Mouse (Mus musculus): ENCODE data around the gene Gm10234.

- TF ChIP-seq CTCF (IDR thresholded peaks at IDR 0.05; ENCODE audit: control insufficient read depth, insufficient read depth, insufficient read length) (no peak), USF1 (IDR thresholded peaks at IDR 0.05; ENCODE audit: low read depth) (no peak), MAX (IDR thresholded peaks at IDR 0.05) (no peak), CEBPB (IDR thresholded peaks at IDR 0.05; ENCODE audit: low read depth) (no peak)
Measured at GRCm38 (mm10) chr6:95334781-95335180, 12.9 kb downstream of the Gm10234 start.
